Mouse (Mus musculus) layer of hippocampus, postnatal 36 days (tissue): ENCODE results near the gene Fmo2. TPM values are rescaled to one million over a fixed set of nuclear protein-coding genes. Genes with fewer than 3 reads are reported as not detected.

Experiments used
- DNase-seq, 2 experiments: peaks; one replicate each; pipeline ENCODE4 v3.0.0; 2022
- total RNA-seq, 2 experiments: library from RNA; stranded (reverse); gene quantifications; 2 replicates each; pipeline ENCODE4 v1.2.3; 2021

The Fmo2 gene
- total RNA-seq, 2 experiments from 2014 or later: 2.3 to 4.9 TPM

DNA sequence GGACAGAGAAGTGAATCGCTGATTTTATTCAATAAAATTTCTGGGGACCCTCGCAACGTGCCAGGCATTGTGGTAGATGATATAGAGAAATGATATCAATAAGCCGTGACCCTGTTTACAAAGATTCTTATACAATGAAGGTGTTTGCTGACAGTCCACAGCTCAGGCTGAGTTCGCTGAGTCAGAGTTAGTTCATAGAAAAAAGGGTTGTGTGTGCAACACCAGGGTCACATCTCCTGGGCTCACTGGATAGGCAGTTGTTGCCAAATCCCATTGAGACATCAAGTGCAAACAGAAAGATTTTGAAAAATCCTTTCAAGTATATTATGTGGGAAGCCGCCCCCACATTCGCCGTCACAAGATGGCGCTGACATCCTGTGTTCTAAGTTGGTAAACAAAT is 58.3 kb downstream of the Fmo2 start:
- no peak for DNase-seq

DNA sequence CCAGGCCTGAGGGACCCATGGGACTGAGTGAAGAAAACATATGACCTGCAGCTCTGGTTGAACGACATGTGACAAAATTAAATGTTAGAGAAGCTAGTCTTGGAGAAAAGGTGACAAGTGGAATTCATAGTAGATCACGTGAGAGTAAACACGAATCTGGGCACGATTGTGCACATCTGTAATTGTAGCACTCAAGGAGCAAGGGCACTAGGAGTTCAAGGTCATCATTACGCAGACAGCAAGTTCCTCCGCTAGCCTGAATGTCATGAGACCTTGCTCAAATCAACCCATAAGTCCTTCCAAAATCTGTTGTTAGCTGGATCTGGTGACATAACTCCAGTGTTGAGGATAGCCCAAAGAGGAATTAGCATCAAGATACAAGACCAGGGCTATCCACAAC is 59.5 kb downstream of the Fmo2 start:
- no peak for DNase-seq

- DNase-seq: no peak
Measured at GRCm38 (mm10) chr1:162834342-162834741, 64.2 kb downstream of the Fmo2 start.

GRCm38 (mm10) chr1:162832574-162832953 is 66.0 kb downstream of the Fmo2 start:
- DNase-seq: no peak

DNA sequence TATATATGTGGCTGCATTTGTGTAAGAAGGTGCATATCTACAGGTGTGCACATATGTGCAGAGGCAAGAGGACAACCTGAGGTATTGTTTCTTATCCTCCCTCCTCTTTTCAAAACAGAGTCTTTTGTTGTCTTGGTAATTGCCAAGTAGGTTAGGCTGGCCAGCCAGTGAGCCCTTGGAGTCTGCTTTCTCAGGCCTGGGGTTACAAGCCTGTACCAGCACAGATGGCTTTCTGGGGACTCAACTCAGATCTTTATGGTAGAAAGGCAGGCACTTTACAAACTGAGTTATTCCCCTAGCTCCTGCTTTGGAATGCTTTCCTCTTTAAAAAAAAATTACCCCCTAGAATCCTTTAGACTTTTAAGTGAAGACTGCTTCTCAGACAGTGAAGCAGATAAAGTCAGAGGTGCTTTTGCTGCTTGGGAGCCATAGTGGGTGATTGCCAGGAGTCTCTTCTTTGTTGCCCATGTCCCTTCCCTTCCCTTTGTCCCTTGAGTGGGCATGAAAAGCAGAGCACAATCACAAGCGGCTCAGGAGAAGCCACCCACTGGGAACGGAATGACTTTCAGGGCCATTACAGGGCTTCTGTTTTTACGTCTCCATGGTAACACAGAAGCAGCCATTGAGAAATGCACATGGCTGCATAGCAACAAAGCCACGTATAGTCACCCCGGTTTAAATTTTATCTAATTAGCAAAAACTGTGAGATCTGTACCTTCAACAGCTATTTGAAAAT is 66.5 kb downstream of the Fmo2 start:
- no peak for DNase-seq

Other genes with a start within 250 kb of the Fmo2 start
- not detected for gene Myocos, start 240.5 kb downstream of the Fmo2 start, total RNA-seq
- gene Prrc2c, start 158.2 kb downstream of the Fmo2 start, total RNA-seq: 100 to 1,000 TPM; 169 to 207 TPM
- gene Fmo4, start 84.8 kb downstream of the Fmo2 start, total RNA-seq: not detected
- gene Fmo1, start 32.1 kb downstream of the Fmo2 start, total RNA-seq: 10 to 100 TPM; 11.5 to 12.7 TPM
- not detected for gene Fmo6, start 38.8 kb upstream of the Fmo2 start, total RNA-seq
- gene Fmo3, start 85.8 kb upstream of the Fmo2 start, total RNA-seq: not detected
- gene Mroh9, start 186.9 kb upstream of the Fmo2 start, total RNA-seq: not detected